Mouse (Mus musculus): ENCODE measurements around the gene Ifitm2.
"Not testable (repeated sequence)": the region's sequence is repeated elsewhere in the genome, so short reads cannot be mapped to it uniquely, and the experiment has no call there.

Gene Ifitm2

GRCm38 (mm10) chr7:140955758-140956555, at the start of gene Ifitm2, which contains the start of gene Gm45717:
Gene Ifitm2 (minus strand): TSS chr7:140955987.
Gene Gm45717 (minus strand): TSS chr7:140955937.
- DNase-seq (ENCODE audit: low read depth, low spot score), result no peak

GRCm38 (mm10) chr7:141003248-141004010, 47.6 kb upstream of the Ifitm2 start:
- DNase-seq (ENCODE audit: low read depth, low spot score), result no peak

GRCm38 (mm10) chr7:141000881-141001708, 45.3 kb upstream of the Ifitm2 start:
- no peak for DNase-seq (ENCODE audit: low read depth, low spot score)

GRCm38 (mm10) chr7:140998853-140999700, 43.3 kb upstream of the Ifitm2 start:
- no peak for DNase-seq (ENCODE audit: low read depth, low spot score)

GRCm38 (mm10) chr7:140997817-140998216, 42.0 kb upstream of the Ifitm2 start:
- no peak for DNase-seq (ENCODE audit: low read depth, low spot score)

- DNase-seq (ENCODE audit: low read depth, low spot score), result no peak
Observed at GRCm38 (mm10) chr7:140991117-140991689, 35.4 kb upstream of the Ifitm2 start.

- no peak for DNase-seq (ENCODE audit: low read depth, low spot score)
Observed at GRCm38 (mm10) chr7:140990622-140991021, 34.8 kb upstream of the Ifitm2 start.

- no peak for DNase-seq (ENCODE audit: low read depth, low spot score)
Observed at GRCm38 (mm10) chr7:140990185-140990584, 34.4 kb upstream of the Ifitm2 start.

- DNase-seq (ENCODE audit: low read depth, low spot score), result no peak
Observed at GRCm38 (mm10) chr7:140989022-140989421, 33.2 kb upstream of the Ifitm2 start.

GRCm38 (mm10) chr7:140987182-140988138, 31.7 kb upstream of the Ifitm2 start:
- DNase-seq (ENCODE audit: low read depth, low spot score), result no peak

- DNase-seq (ENCODE audit: low read depth, low spot score), result no peak
Observed at GRCm38 (mm10) chr7:140982971-140983370, 27.2 kb upstream of the Ifitm2 start.

- no peak for DNase-seq (ENCODE audit: low read depth, low spot score)
Observed at GRCm38 (mm10) chr7:140981704-140982103, 25.9 kb upstream of the Ifitm2 start.

- not testable (repeated sequence) for DNase-seq (ENCODE audit: low read depth, low spot score)
Observed at GRCm38 (mm10) chr7:140976720-140977119, 20.9 kb upstream of the Ifitm2 start.

- no peak for DNase-seq (ENCODE audit: low read depth, low spot score)
Observed at GRCm38 (mm10) chr7:140975465-140975864, 19.7 kb upstream of the Ifitm2 start.

- DNase-seq (ENCODE audit: low read depth, low spot score), result no peak
Observed at GRCm38 (mm10) chr7:140974940-140975339, 19.2 kb upstream of the Ifitm2 start.

GRCm38 (mm10) chr7:140973396-140974165, 17.8 kb upstream of the Ifitm2 start:
- no peak for DNase-seq (ENCODE audit: low read depth, low spot score)

GRCm38 (mm10) chr7:140971479-140972171, 15.8 kb upstream of the Ifitm2 start:
- no peak for DNase-seq (ENCODE audit: low read depth, low spot score)

GRCm38 (mm10) chr7:140970931-140971330, 15.1 kb upstream of the Ifitm2 start:
- no peak for DNase-seq (ENCODE audit: low read depth, low spot score)
